Mouse (Mus musculus): Measurements from ENCODE around the gene Olfr576.

The Olfr576 gene

GRCm38 (mm10) chr7:102962360-102962759, at the start of gene Olfr576:
Olfr576 (plus strand) TSS chr7:102962660.
- no peak within 1 kb of the TSS for H3K4me3 ChIP-seq (replicated peaks; ENCODE audit: low read length)
- TF ChIP-seq NANOG (IDR thresholded peaks at IDR 0.05; ENCODE audit: borderline replicate concordance, low read length) (no peak), CTCF (conservative IDR thresholded peaks at IDR 0.05; ENCODE audit: low read length) (no peak), POU5F1 (IDR thresholded peaks at IDR 0.05; ENCODE audit: borderline replicate concordance, low read length) (no peak)
- H3K27me3 ChIP-seq (ENCODE audit: insufficient read depth, low read length): no peaks in the 10 kb centered on the region
- H3K4me1 ChIP-seq (replicated peaks; ENCODE audit: low read depth, low read length): no peaks in the 10 kb centered on the region
- no peaks in the 10 kb centered on the region for H3K9me3 ChIP-seq (ENCODE audit: low read length)
- H3K36me3 ChIP-seq (ENCODE audit: insufficient read depth, low read length): no peaks in the 10 kb centered on the region

GRCm38 (mm10) chr7:102915261-102915660, 47.2 kb upstream of the Olfr576 start:
- Histone ChIP-seq H3K36me3 (ENCODE audit: insufficient read depth, low read length) (no peaks in the 10 kb centered on the region), H3K9me3 (ENCODE audit: low read length) (no peaks in the 10 kb centered on the region), H3K27me3 (ENCODE audit: insufficient read depth, low read length) (no peaks in the 10 kb centered on the region), H3K4me1 (replicated peaks; ENCODE audit: low read depth, low read length) (no peaks in the 10 kb centered on the region), H3K4me3 (replicated peaks; ENCODE audit: low read length) (no peak overlapping the region)
- TF ChIP-seq NANOG (IDR thresholded peaks at IDR 0.05; ENCODE audit: borderline replicate concordance, low read length) (no peak), POU5F1 (IDR thresholded peaks at IDR 0.05; ENCODE audit: borderline replicate concordance, low read length) (no peak), CTCF (conservative IDR thresholded peaks at IDR 0.05; ENCODE audit: low read length) (no peak)

GRCm38 (mm10) chr7:102916405-102916804, 46.1 kb upstream of the Olfr576 start:
- H3K4me1 ChIP-seq (replicated peaks; ENCODE audit: low read depth, low read length): no peaks in the 10 kb centered on the region
- no peaks in the 10 kb centered on the region for H3K9me3 ChIP-seq (ENCODE audit: low read length)
- TF ChIP-seq CTCF (conservative IDR thresholded peaks at IDR 0.05; ENCODE audit: low read length) (no peak), NANOG (IDR thresholded peaks at IDR 0.05; ENCODE audit: borderline replicate concordance, low read length) (no peak), POU5F1 (IDR thresholded peaks at IDR 0.05; ENCODE audit: borderline replicate concordance, low read length) (no peak)
- no peaks in the 10 kb centered on the region for H3K36me3 ChIP-seq (ENCODE audit: insufficient read depth, low read length)
- H3K27me3 ChIP-seq (ENCODE audit: insufficient read depth, low read length): no peaks in the 10 kb centered on the region
- no peak overlapping the region for H3K4me3 ChIP-seq (replicated peaks; ENCODE audit: low read length)

GRCm38 (mm10) chr7:102917032-102917875, 45.2 kb upstream of the Olfr576 start, which contains the start of gene Olfr571:
Olfr571 (minus strand) TSS chr7:102917536.
- Histone ChIP-seq H3K9me3 (ENCODE audit: low read length) (no peaks in the 10 kb centered on the region), H3K4me1 (replicated peaks; ENCODE audit: low read depth, low read length) (no peaks in the 10 kb centered on the region), H3K36me3 (ENCODE audit: insufficient read depth, low read length) (no peaks in the 10 kb centered on the region), H3K4me3 (replicated peaks; ENCODE audit: low read length) (no peak within 1 kb of the TSS), H3K27me3 (ENCODE audit: insufficient read depth, low read length) (no peaks in the 10 kb centered on the region)
- TF ChIP-seq POU5F1 (IDR thresholded peaks at IDR 0.05; ENCODE audit: borderline replicate concordance, low read length): no peak
- no peak for TF ChIP-seq NANOG (IDR thresholded peaks at IDR 0.05; ENCODE audit: borderline replicate concordance, low read length)
- no peak for TF ChIP-seq CTCF (conservative IDR thresholded peaks at IDR 0.05; ENCODE audit: low read length)

GRCm38 (mm10) chr7:102919632-102920031, 42.8 kb upstream of the Olfr576 start:
- TF ChIP-seq NANOG (IDR thresholded peaks at IDR 0.05; ENCODE audit: borderline replicate concordance, low read length) (no peak), CTCF (conservative IDR thresholded peaks at IDR 0.05; ENCODE audit: low read length) (peak; percentile 74)
- H3K4me1 ChIP-seq (replicated peaks; ENCODE audit: low read depth, low read length): no peaks in the 10 kb centered on the region
- H3K4me3 ChIP-seq (replicated peaks; ENCODE audit: low read length): no peak overlapping the region

GRCm38 (mm10) chr7:102924109-102924508, 38.4 kb upstream of the Olfr576 start, which contains the start of gene Olfr572:
Olfr572 (plus strand) TSS chr7:102924409.
- H3K27me3 ChIP-seq (ENCODE audit: insufficient read depth, low read length): no peaks in the 10 kb centered on the region
- TF ChIP-seq POU5F1 (IDR thresholded peaks at IDR 0.05; ENCODE audit: borderline replicate concordance, low read length) (no peak), NANOG (IDR thresholded peaks at IDR 0.05; ENCODE audit: borderline replicate concordance, low read length) (no peak), CTCF (conservative IDR thresholded peaks at IDR 0.05; ENCODE audit: low read length) (no peak)
- H3K4me3 ChIP-seq (replicated peaks; ENCODE audit: low read length): no peak within 1 kb of the TSS
- H3K36me3 ChIP-seq (ENCODE audit: insufficient read depth, low read length): no peaks in the 10 kb centered on the region
- H3K9me3 ChIP-seq (ENCODE audit: low read length): no peaks in the 10 kb centered on the region
- H3K4me1 ChIP-seq (replicated peaks; ENCODE audit: low read depth, low read length): no peaks in the 10 kb centered on the region

More at GRCm38 (mm10) chr7:102919632-102920031, 42.8 kb upstream of the Olfr576 start:
- Histone ChIP-seq H3K36me3 (ENCODE audit: insufficient read depth, low read length) (no peaks in the 10 kb centered on the region), H3K27me3 (ENCODE audit: insufficient read depth, low read length) (no peaks in the 10 kb centered on the region), H3K9me3 (ENCODE audit: low read length) (no peaks in the 10 kb centered on the region)

- TF ChIP-seq NANOG (IDR thresholded peaks at IDR 0.05; ENCODE audit: borderline replicate concordance, low read length): no peak
- no peak for TF ChIP-seq POU5F1 (IDR thresholded peaks at IDR 0.05; ENCODE audit: borderline replicate concordance, low read length)
- TF ChIP-seq CTCF (conservative IDR thresholded peaks at IDR 0.05; ENCODE audit: low read length): no peak
- Histone ChIP-seq H3K4me1 (replicated peaks; ENCODE audit: low read depth, low read length) (no peaks in the 10 kb centered on the region), H3K9me3 (ENCODE audit: low read length) (no peaks in the 10 kb centered on the region), H3K27me3 (ENCODE audit: insufficient read depth, low read length) (no peaks in the 10 kb centered on the region), H3K36me3 (ENCODE audit: insufficient read depth, low read length) (no peaks in the 10 kb centered on the region), H3K4me3 (replicated peaks; ENCODE audit: low read length) (no peak overlapping the region)
These were observed 35.4 kb upstream of the Olfr576 start for GRCm38 (mm10) chr7:102927105-102927504.

- Histone ChIP-seq H3K4me3 (replicated peaks; ENCODE audit: low read length) (no peak within 1 kb of the TSS), H3K9me3 (ENCODE audit: low read length) (no peaks in the 10 kb centered on the region), H3K4me1 (replicated peaks; ENCODE audit: low read depth, low read length) (no peaks in the 10 kb centered on the region), H3K27me3 (ENCODE audit: insufficient read depth, low read length) (no peaks in the 10 kb centered on the region), H3K36me3 (ENCODE audit: insufficient read depth, low read length) (no peaks in the 10 kb centered on the region)
- TF ChIP-seq POU5F1 (IDR thresholded peaks at IDR 0.05; ENCODE audit: borderline replicate concordance, low read length): no peak
- TF ChIP-seq CTCF (conservative IDR thresholded peaks at IDR 0.05; ENCODE audit: low read length): no peak
- no peak for TF ChIP-seq NANOG (IDR thresholded peaks at IDR 0.05; ENCODE audit: borderline replicate concordance, low read length)
These were observed 20.0 kb upstream of the Olfr576 start, which contains the start of gene Olfr573-ps1 for GRCm38 (mm10) chr7:102942475-102942874. Olfr573-ps1 (minus strand) TSS chr7:102942575.

Measured in E14TG2a.4 (cell line).